ENCODE assay signal across 8 mouse cellular contexts in genomic region chr13:67375050-67375911, GRCm38 (mm10). TPM values are rescaled to one million over a fixed set of nuclear protein-coding genes. Genes with fewer than 3 reads are reported as not detected.
A peak's percentile ranks its signal among the peaks of the same experiment; 100 is the strongest.
DNase-seq lines count a peak whose midpoint lies in the region; ATAC-seq lines count a peak whose summit lies in the region.
"Not testable (repeated sequence)": the region's sequence is repeated elsewhere in the genome, so short reads cannot be mapped to it uniquely, and the experiment has no call there.

Gene Gm28041 (minus strand): TSS chr13:67375733.
Gene Zfp456 (minus strand): TSS chr13:67375810.

- H3K4me1 ChIP-seq in erythroblast, embryonic 14.5 days (ENCODE audit: control insufficient read depth); heart, embryonic 11.5 days (ENCODE audit: control insufficient read depth, insufficient read depth, low read length); kidney, embryonic 14.5 days (ENCODE audit: control insufficient read depth, insufficient read depth, low read length); limb, embryonic 15.5 days; midbrain, embryonic 16.5 days (ENCODE audit: control insufficient read depth, insufficient read depth, low read length): not testable (repeated sequence)

- not testable (repeated sequence) for H3K27ac ChIP-seq in heart, embryonic 11.5 days (ENCODE audit: low read depth, low read length); kidney, embryonic 14.5 days (ENCODE audit: low read depth, low read length); limb, embryonic 15.5 days; midbrain, embryonic 16.5 days (ENCODE audit: low read length)

- peak; percentile 88 for ATAC-seq in heart, embryonic 11.5 days (replicated peaks; ENCODE audit: insufficient number of reproducible peaks, low FRiP score, low TSS enrichment)
- peak; percentile 97 for ATAC-seq in kidney, embryonic 14.5 days (ENCODE audit: low FRiP score, low TSS enrichment)
- ATAC-seq in limb, embryonic 15.5 days (ENCODE audit: insufficient number of reproducible peaks, low FRiP score, low TSS enrichment, low read depth), result peak; percentile 87
- ATAC-seq in midbrain, embryonic 16.5 days, result peak; percentile 95

- peak within 1 kb of the TSS; percentile 58 for H3K4me3 ChIP-seq in erythroblast, embryonic 14.5 days (replicated peaks)
- peak within 1 kb of the TSS; percentile 55 for H3K4me3 ChIP-seq in heart, embryonic 11.5 days (ENCODE audit: low read depth, low read length)
- peak within 1 kb of the TSS; percentile 49 for H3K4me3 ChIP-seq in kidney, embryonic 14.5 days (ENCODE audit: low read length)
- peak within 1 kb of the TSS; percentile 48 for H3K4me3 ChIP-seq in limb, embryonic 15.5 days
- H3K4me3 ChIP-seq in midbrain, embryonic 16.5 days (ENCODE audit: low read depth, low read length), result peak within 1 kb of the TSS; percentile 42

- H3K9me3 ChIP-seq in erythroblast, embryonic 14.5 days (ENCODE audit: control insufficient read depth, low read length); heart, embryonic 11.5 days (replicated peaks; ENCODE audit: control insufficient read depth, low read length); kidney, embryonic 14.5 days (ENCODE audit: control insufficient read depth, low read length); limb, embryonic 15.5 days; midbrain, embryonic 16.5 days (replicated peaks; ENCODE audit: control insufficient read depth, low read length, poor library complexity, severe bottlenecking): not testable (repeated sequence)

- H3K27me3 ChIP-seq in erythroblast, embryonic 14.5 days (ENCODE audit: control insufficient read depth); heart, embryonic 11.5 days (ENCODE audit: control insufficient read depth, insufficient read depth, low read length); kidney, embryonic 14.5 days (ENCODE audit: control insufficient read depth, insufficient read depth, low read length); limb, embryonic 15.5 days; midbrain, embryonic 16.5 days (ENCODE audit: control insufficient read depth, insufficient read depth, low read depth, low read length): not testable (repeated sequence)

- H3K36me3 ChIP-seq in erythroblast, embryonic 14.5 days (ENCODE audit: control insufficient read depth); heart, embryonic 11.5 days (ENCODE audit: control insufficient read depth, insufficient read depth, low read length); kidney, embryonic 14.5 days (ENCODE audit: control insufficient read depth, insufficient read depth, low read length); limb, embryonic 15.5 days; midbrain, embryonic 16.5 days (ENCODE audit: control insufficient read depth, insufficient read depth, low read length): not testable (repeated sequence)

- peak within 1 kb of the TSS; percentile 69 for H3K4me2 ChIP-seq in heart, embryonic 11.5 days
- peak within 1 kb of the TSS; percentile 46 for H3K4me2 ChIP-seq in kidney, embryonic 14.5 days (replicated peaks; ENCODE audit: low read depth, low read length)
- H3K4me2 ChIP-seq in limb, embryonic 15.5 days, result peak within 1 kb of the TSS; percentile 47
- peak within 1 kb of the TSS; percentile 68 for H3K4me2 ChIP-seq in midbrain, embryonic 16.5 days (ENCODE audit: low read length)

- peak within 1 kb of the TSS; percentile 52; the same call in 1 of the 2 replicates for H3K9ac ChIP-seq in heart, embryonic 11.5 days (ENCODE audit: low read depth, low read length)
- peak within 1 kb of the TSS; percentile 37; the same call in 1 of the 2 replicates for H3K9ac ChIP-seq in kidney, embryonic 14.5 days (ENCODE audit: low read depth, low read length)
- H3K9ac ChIP-seq in limb, embryonic 15.5 days, result not testable (repeated sequence)
- peak within 1 kb of the TSS; percentile 30; the same call in 1 of the 2 replicates for H3K9ac ChIP-seq in midbrain, embryonic 16.5 days (ENCODE audit: low read depth, low read length)

- whole genome bisulfite sequencing in heart, embryonic 11.5 days (ENCODE audit: insufficient replicate concordance), result 11% methylated on average over 13 of the region's 15 CpGs
- WGBS in kidney, embryonic 14.5 days, result 15% methylated on average over 13 of the region's 15 CpGs
- WGBS in limb, embryonic 15.5 days, result 20% methylated on average over 15 of the region's 15 CpGs
- 15% methylated on average over 13 of the region's 15 CpGs for WGBS in midbrain, embryonic 16.5 days

- DNase-seq in 3T3-L1 (ENCODE audit: low read depth, low spot score), result peak; percentile 89
- peak; percentile 76 to 83 for DNase-seq in adrenal gland, postnatal 36 days
- DNase-seq in spleen, postnatal 14 days (ENCODE audit: low spot score in 2 of 2), result peak; percentile 36 to 60

RNA-seq across cellular contexts. Expression of gene Gm28041, which starts in this region (rescaled TPM):
- total RNA-seq in adrenal gland, postnatal 36 days (2021), result 1 to 10 TPM; 2.4 to 3.0 TPM
- polyA plus RNA-seq in erythroblast, embryonic 14.5 days (2012), result not detected in 2 replicates
- polyA plus RNA-seq in heart, embryonic 11.5 days (2014; fragmentation: Nextera tagmentation; extraction: Ambion mirVana), result 0.35 and 0.49 TPM in 2 replicates
- 0.38 and 0.50 TPM in 2 replicates for polyA plus RNA-seq in kidney, embryonic 14.5 days (2014; fragmentation: Nextera tagmentation; extraction: Ambion mirVana)
- 0.50 TPM in 1 of 2 replicates, not detected in the other for polyA plus RNA-seq in limb, embryonic 15.5 days (2015; fragmentation: Nextera tagmentation; extraction: Ambion mirVana)
- polyA plus RNA-seq in midbrain, embryonic 16.5 days (2015; fragmentation: Nextera tagmentation; extraction: Ambion mirVana), result 0.31 TPM in 1 of 2 replicates, not detected in the other

RNA-seq across cellular contexts. Expression of gene Zfp456, which starts in this region (rescaled TPM):
- 1 to 10 TPM; 1.3 to 1.7 TPM for total RNA-seq in adrenal gland, postnatal 36 days (2021)
- polyA plus RNA-seq in erythroblast, embryonic 14.5 days (2012), result not detected in 2 replicates
- 1.2 TPM in 2 replicates for polyA plus RNA-seq in heart, embryonic 11.5 days (2014; fragmentation: Nextera tagmentation; extraction: Ambion mirVana)
- polyA plus RNA-seq in kidney, embryonic 14.5 days (2014; fragmentation: Nextera tagmentation; extraction: Ambion mirVana), result 1.3 and 2.2 TPM in 2 replicates
- polyA plus RNA-seq in limb, embryonic 15.5 days (2015; fragmentation: Nextera tagmentation; extraction: Ambion mirVana), result 1.2 and 1.4 TPM in 2 replicates
- polyA plus RNA-seq in midbrain, embryonic 16.5 days (2015; fragmentation: Nextera tagmentation; extraction: Ambion mirVana), result 0.58 and 0.67 TPM in 2 replicates

Comparison
In these comparisons a context has a peak if more than half of its experiments do, and no peak if none do; other contexts are left out.
1. Peak in ATAC-seq, H3K4me3 ChIP-seq, H3K9ac ChIP-seq and H3K4me2 ChIP-seq in midbrain, embryonic 16.5 days; RNA of the genes that start here not detected or under 1 TPM.